ENCODE assay signal across 9 mouse cellular contexts in the genomic region with DNA sequence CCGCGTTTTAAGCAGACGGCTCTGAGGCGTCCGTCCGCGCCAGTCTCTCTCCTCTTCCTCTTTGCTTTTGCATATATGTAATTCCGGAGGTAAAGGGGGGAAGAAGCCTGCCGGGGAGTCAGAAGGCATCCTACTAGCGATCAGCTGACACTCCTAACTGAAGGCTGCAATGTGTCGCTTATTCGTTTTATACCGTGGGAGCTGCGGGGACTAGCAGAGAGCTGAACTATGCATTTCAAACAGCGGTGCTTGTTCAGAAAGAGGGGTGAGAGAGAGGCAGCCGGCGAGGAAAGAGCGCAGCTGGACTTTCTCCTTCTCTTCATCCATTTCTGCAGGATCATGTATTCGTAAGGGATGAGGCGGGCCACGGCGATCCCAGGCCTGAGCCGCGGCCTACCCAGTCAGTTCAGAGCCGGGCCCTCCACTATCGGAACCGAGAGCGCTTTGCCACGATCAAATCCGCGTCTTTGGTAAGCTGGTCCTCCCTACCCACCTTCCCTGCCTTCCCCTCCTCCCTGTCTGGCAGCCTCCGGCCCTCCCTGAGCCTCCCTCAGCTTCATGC. TPM values are rescaled to one million over a fixed set of nuclear protein-coding genes. Genes with fewer than 3 reads are reported as not detected.
DNase-seq lines count a peak whose midpoint lies in the region; ATAC-seq lines count a peak whose summit lies in the region.
"Had no signal": no experiment of that assay in that cellular context is flagged by ENCODE, and none has a peak within 500 bp of the region (broad histone marks: within the 10 kb centered on the region; RNA-seq: fewer than 3 reads in every experiment).

No protein-coding gene starts in this region.

- no peaks in the 10 kb centered on the region; the same call in 1 of the 2 replicates for H3K36me3 ChIP-seq in lung, embryonic 16.5 days (ENCODE audit: control insufficient read depth, insufficient read depth, low read length)
- no peaks in the 10 kb centered on the region for H3K36me3 ChIP-seq in heart, embryonic 16.5 days (ENCODE audit: control insufficient read depth, insufficient read depth)
- H3K36me3 ChIP-seq in midbrain, embryonic 16.5 days (ENCODE audit: control insufficient read depth, insufficient read depth, low read length), result no peaks in the 10 kb centered on the region

- peak overlapping the region; percentile 46 for H3K27ac ChIP-seq in lung, embryonic 16.5 days (ENCODE audit: low read length)
- H3K27ac ChIP-seq in heart, embryonic 16.5 days (ENCODE audit: low read length), result peak overlapping the region; percentile 31; the same call in 1 of the 2 replicates
- H3K27ac ChIP-seq in midbrain, embryonic 16.5 days (ENCODE audit: low read length), result peak overlapping the region; percentile 96

- H3K4me3 ChIP-seq in lung, embryonic 16.5 days (ENCODE audit: low read length), result peak overlapping the region; percentile 53
- H3K4me3 ChIP-seq in heart, embryonic 16.5 days (ENCODE audit: low read length), result peak overlapping the region; percentile 64
- peak overlapping the region; percentile 78 for H3K4me3 ChIP-seq in midbrain, embryonic 16.5 days (ENCODE audit: low read depth, low read length)
- H3K4me3 ChIP-seq: megakaryocyte, embryonic 14.5 days had no signal

- no peaks in the 10 kb centered on the region for H3K27me3 ChIP-seq in lung, embryonic 16.5 days (ENCODE audit: control insufficient read depth, insufficient read depth, low read depth, low read length)
- H3K27me3 ChIP-seq in heart, embryonic 16.5 days (ENCODE audit: control insufficient read depth, insufficient read depth, low read length), result no peaks in the 10 kb centered on the region
- H3K27me3 ChIP-seq in midbrain, embryonic 16.5 days (ENCODE audit: control insufficient read depth, insufficient read depth, low read depth, low read length), result no peaks in the 10 kb centered on the region
- H3K27me3 ChIP-seq: megakaryocyte, embryonic 14.5 days had no signal

- peaks cover 3% of the 10 kb centered on the region; the same call in 1 of the 2 replicates for H3K4me1 ChIP-seq in lung, embryonic 16.5 days (replicated peaks; ENCODE audit: control insufficient read depth, insufficient read depth, low read length)
- H3K4me1 ChIP-seq in heart, embryonic 16.5 days (ENCODE audit: control insufficient read depth, insufficient read depth, low read length), result peaks cover 7% of the 10 kb centered on the region
- H3K4me1 ChIP-seq in midbrain, embryonic 16.5 days (ENCODE audit: control insufficient read depth, insufficient read depth, low read length), result peaks cover 18% of the 10 kb centered on the region

- ATAC-seq in lung, embryonic 16.5 days (ENCODE audit: low read depth), result peak; percentile 29; the same call in 1 of the 2 replicates
- ATAC-seq in heart, embryonic 16.5 days (replicated peaks; ENCODE audit: extremely low read depth, insufficient read depth, low FRiP score), result no peak
- peak; percentile 44; the same call in 1 of the 2 replicates for ATAC-seq in midbrain, embryonic 16.5 days

- DNase-seq in lung, postnatal 10 days, result no peak
- peak; percentile 48 for DNase-seq in embryo, embryonic 9.5 days (ENCODE audit: extremely low spot score)
- DNase-seq in layer of hippocampus, postnatal 25 days (ENCODE audit: extremely low spot score in 1 of 2, low spot score in 1 of 2), result peak; percentile 52 to 55
- no peak for DNase-seq in spleen, postnatal 10 days (ENCODE audit: low spot score in 2 of 2)
- no peak for DNase-seq in gastrocnemius, postnatal 25 days

- no peaks in the 10 kb centered on the region for H3K9me3 ChIP-seq in lung, embryonic 16.5 days (ENCODE audit: control insufficient read depth, low read length)
- no peaks in the 10 kb centered on the region for H3K9me3 ChIP-seq in heart, embryonic 16.5 days (replicated peaks; ENCODE audit: control insufficient read depth, low read length)
- H3K9me3 ChIP-seq in midbrain, embryonic 16.5 days (replicated peaks; ENCODE audit: control insufficient read depth, low read length, poor library complexity, severe bottlenecking), result no peaks in the 10 kb centered on the region
- H3K9me3 ChIP-seq: megakaryocyte, embryonic 14.5 days had no signal

- H3K4me2 ChIP-seq in lung, embryonic 16.5 days (ENCODE audit: low read depth, low read length), result peak overlapping the region; percentile 75
- peak overlapping the region; percentile 89 for H3K4me2 ChIP-seq in heart, embryonic 16.5 days (ENCODE audit: low read depth, low read length)
- H3K4me2 ChIP-seq in midbrain, embryonic 16.5 days (ENCODE audit: low read length), result peak overlapping the region; percentile 81

- peak overlapping the region; percentile 61 for H3K9ac ChIP-seq in lung, embryonic 16.5 days (ENCODE audit: low read length)
- peak overlapping the region; percentile 70 for H3K9ac ChIP-seq in heart, embryonic 16.5 days (ENCODE audit: low read length)
- H3K9ac ChIP-seq in midbrain, embryonic 16.5 days (ENCODE audit: low read depth, low read length), result peak overlapping the region; percentile 97

- WGBS in lung, embryonic 16.5 days, result 9% methylated on average over 32 of the region's 32 CpGs
- WGBS in heart, embryonic 16.5 days, result 11% methylated on average over 32 of the region's 32 CpGs
- 2% methylated on average over 32 of the region's 32 CpGs for WGBS in midbrain, embryonic 16.5 days

RNA-seq across cellular contexts. Expression of a gene that starts 46.6 kb away (rescaled TPM):
- 649 and 667 TPM in 2 replicates for polyA plus RNA-seq in lung, embryonic 16.5 days (2015; fragmentation: Nextera tagmentation; extraction: Ambion mirVana)
- 599 and 652 TPM in 2 replicates for polyA plus RNA-seq in heart, embryonic 16.5 days (2015; fragmentation: Nextera tagmentation; extraction: Ambion mirVana)
- total RNA-seq in layer of hippocampus, postnatal 25 days (2021), result 100 to 1,000 TPM; 698 to 787 TPM
- polyA plus RNA-seq in midbrain, embryonic 16.5 days (2015; fragmentation: Nextera tagmentation; extraction: Ambion mirVana), result 1,070 and 1,134 TPM in 2 replicates
- 100 to 1,000 TPM; 289 to 323 TPM for total RNA-seq in gastrocnemius, postnatal 25 days (2021)

Comparison
In these comparisons a context has a peak if more than half of its experiments do, and no peak if none do; other contexts are left out.
1. H3K27ac ChIP-seq: peak in every context shown above with its lines; median percentile 96 in midbrain, embryonic 16.5 days; 46 in lung, embryonic 16.5 days; 31 in heart, embryonic 16.5 days.
2. DNase-seq: peak in embryo, embryonic 9.5 days (single experiment) and layer of hippocampus, postnatal 25 days (2 of 2); none in lung, postnatal 10 days (single experiment), spleen, postnatal 10 days (0 of 2) and gastrocnemius, postnatal 25 days (single experiment).
3. Peak in every context shown above with its lines, with median percentiles within 50 percentile points of each other: H3K4me2 ChIP-seq, H3K4me3 ChIP-seq and H3K9ac ChIP-seq.